Mouse (Mus musculus) frontal cortex, adult 2 months (tissue): ENCODE measurements around the gene Bcas1. TPM values are rescaled to one million over a fixed set of nuclear protein-coding genes. Genes with fewer than 3 reads are reported as not detected.
A peak's percentile ranks its signal among the peaks of the same experiment; 100 is the strongest.

Source experiments
- DNase-seq, 2 experiments: peaks; one replicate each; pipeline ENCODE4 v3.0.0; 2022; ENCODE audit warnings: low spot score in 1 of 2; ENCODE audit errors: extremely low spot score in 1 of 2
- polyA plus RNA-seq: library from polyadenylated mRNA; depleted of rRNA; stranded (reverse); fragments of >200 nt; gene quantifications from 2 replicates; pipeline ENCODE4 v1.2.3, GENCODE M21; 2012

Gene Bcas1
- polyA plus RNA-seq, 1 experiment: 87.9 TPM

GRCm38 (mm10) chr2:170351847-170352246 lies 75.8 kb downstream of the Bcas1 start:
- DNase-seq: no peak

- DNase-seq: no peak
These were observed 77.9 kb downstream of the Bcas1 start for GRCm38 (mm10) chr2:170349784-170350183.

- no peak for DNase-seq
These were observed 78.5 kb downstream of the Bcas1 start for GRCm38 (mm10) chr2:170349096-170349495.

GRCm38 (mm10) chr2:170347131-170347765 lies 80.4 kb downstream of the Bcas1 start:
- peak in 1 of 2 experiments; percentile 80 for DNase-seq

DNA sequence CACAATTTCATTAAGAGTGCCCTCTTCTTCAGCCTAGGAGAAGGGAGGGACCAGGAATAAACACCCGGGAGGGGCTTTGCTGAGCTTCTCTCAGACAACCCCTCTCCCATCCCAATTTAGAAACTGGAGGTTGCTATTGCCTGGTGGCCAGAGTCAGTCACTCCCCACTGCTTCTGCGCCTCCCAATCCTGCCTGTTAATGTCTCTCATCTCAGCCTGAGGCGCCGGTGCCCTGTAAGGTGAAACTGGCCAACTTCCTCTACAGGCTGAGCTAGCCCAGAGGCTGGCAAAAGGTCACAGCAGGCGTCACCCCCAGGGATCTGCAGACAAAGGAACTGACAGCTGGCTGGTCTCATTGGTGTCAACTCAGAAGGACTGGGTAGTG lies 82.2 kb downstream of the Bcas1 start:
- DNase-seq: no peak

- no peak for DNase-seq
These were observed 82.9 kb downstream of the Bcas1 start for GRCm38 (mm10) chr2:170344502-170345409.

GRCm38 (mm10) chr2:170343819-170344317 lies 83.8 kb downstream of the Bcas1 start:
- DNase-seq: no peak

DNA sequence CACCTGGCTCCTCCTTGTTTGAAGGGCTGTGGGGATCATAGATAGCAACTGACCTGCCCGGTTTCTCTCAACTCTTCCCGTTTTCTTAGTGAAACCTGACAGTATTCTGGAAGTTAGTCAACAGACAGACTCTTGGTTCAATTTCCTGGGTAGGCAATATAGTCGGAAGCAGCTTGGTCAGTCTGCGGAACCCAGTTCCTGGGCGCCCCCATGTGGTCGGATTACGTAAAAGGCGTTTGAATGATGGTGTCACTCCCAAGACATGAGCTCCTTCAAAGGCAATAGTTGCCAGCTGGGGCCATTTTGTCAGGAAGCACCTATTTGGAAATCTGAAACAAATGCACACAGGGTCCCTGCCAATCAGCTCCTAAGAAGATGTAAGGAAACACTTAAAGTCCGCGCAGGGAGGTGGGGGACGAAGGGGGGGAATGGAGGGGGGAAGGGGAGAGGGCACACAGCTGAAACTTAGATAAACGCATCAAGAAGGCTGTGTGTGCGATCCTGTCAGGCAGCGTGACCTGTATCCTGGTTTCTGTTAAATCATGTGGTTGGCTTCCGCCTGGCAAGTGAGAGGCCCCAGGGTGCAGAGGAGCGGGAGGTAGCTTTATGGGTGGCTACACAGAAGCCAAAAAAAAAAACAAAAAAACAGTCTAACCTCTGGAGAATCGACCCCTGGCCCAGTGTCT lies 84.4 kb downstream of the Bcas1 start:
- DNase-seq: peak in 1 of 2 experiments; percentile 67

- DNase-seq: no peak
These were observed 85.3 kb downstream of the Bcas1 start for GRCm38 (mm10) chr2:170342312-170342830.

DNA sequence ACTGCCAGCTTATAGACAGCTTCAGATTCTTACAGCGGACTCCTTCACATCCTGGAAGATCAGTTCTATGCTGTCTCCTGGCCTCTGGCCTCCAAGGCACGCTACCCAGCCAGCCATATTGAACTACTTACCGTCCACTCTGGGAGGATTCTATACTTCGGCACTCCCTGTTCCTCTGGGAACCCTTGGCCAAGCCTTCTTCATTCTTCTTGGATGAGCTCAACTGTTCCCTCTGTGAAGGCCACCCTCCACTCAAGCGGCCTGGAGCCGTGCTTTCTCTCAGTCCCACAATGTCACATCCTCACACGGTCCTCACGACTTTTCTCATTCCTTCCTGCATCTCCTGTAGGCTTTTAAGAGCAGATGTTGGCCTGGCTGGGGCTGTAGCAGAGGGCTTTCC lies 86.5 kb downstream of the Bcas1 start:
- no peak for DNase-seq

DNA sequence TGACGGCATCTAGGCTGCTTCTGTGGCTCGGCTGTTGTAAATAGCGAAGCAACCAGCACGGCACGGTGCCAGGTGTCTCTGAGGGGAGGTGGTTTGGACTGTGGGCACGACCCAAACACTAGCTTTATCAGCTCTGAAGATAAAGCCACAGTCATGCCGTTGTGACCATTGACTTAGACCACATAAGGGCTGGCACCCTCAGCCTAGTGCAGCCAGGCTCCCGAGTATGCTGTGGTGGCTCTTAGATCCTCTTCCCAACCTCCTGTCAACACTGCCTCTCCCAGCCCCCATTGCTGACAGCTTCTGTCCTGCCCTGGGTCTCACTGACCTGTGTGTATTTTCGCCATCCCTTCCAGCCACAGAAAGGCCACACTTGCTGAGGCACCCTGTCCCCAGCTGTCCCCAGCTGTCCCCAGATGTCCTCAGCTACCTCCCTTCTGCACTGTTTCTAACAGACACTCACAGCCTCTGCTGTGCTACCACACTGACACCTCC lies 91.3 kb downstream of the Bcas1 start:
- DNase-seq: no peak

GRCm38 (mm10) chr2:170335168-170335567 lies 92.5 kb downstream of the Bcas1 start:
- DNase-seq: no peak

DNA sequence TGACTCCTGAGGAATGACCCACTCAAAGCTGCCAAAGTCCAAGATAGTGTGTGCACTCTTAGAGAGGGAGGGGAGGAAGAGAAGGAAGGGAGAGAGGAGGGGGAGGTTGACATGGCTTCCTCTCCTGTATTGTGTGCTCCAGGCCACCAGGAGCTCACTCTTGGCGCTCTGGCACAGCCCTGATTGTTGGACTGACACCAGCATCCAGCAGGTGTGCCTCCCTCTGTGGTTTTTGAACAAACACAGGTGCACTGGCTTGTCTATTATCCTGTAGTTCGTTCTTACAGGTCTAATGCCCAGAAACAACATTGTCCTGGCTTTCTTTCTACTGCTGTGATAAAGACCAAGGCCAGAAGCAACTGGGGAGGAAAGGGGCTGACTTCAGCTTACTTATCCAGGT lies 95.8 kb downstream of the Bcas1 start:
- DNase-seq: no peak

DNA sequence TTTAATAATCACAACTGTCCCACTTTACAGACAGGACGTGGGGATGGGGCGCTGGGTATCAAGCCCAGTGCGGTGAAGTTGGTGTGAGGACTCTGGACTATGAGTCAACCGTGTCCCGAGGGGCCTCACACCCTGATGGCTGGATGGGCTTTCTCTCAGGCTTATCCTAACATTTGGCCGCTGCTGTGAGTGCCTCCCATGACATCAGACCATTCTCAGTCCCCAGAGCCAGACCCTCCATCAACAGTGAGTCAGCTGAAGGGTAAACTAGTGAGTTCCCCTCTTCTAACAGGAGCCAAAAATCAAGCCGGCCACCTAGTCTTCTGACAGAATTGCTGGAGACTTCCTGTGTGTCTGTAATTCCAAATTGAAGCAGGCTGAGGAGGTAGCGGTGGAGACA lies 97.2 kb downstream of the Bcas1 start:
- no peak for DNase-seq

DNA sequence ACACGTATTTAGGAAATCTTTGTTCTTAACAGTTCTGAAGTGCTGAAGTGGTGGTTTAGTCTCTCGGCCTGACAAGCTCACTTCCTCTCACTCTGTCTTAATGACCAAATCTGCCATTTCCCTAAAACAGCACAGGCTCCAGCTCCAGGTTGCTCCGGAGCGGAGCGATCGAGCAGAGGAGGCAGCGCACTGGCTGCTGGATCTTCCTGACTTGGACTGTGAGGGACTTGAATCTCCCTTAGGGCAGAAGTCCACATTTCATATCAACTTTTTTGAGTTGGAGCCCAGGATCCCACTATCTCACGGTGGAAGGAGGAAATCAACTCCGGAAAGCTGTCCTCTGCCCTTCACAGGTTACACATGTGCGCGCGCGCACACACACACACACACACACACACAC lies 97.7 kb downstream of the Bcas1 start:
- DNase-seq: no peak

- peak in 1 of 2 experiments; percentile 42 for DNase-seq
These were observed 103.7 kb downstream of the Bcas1 start for GRCm38 (mm10) chr2:170323925-170324347.

- no peak for DNase-seq
These were observed 105.6 kb downstream of the Bcas1 start for GRCm38 (mm10) chr2:170322013-170322414.

DNA sequence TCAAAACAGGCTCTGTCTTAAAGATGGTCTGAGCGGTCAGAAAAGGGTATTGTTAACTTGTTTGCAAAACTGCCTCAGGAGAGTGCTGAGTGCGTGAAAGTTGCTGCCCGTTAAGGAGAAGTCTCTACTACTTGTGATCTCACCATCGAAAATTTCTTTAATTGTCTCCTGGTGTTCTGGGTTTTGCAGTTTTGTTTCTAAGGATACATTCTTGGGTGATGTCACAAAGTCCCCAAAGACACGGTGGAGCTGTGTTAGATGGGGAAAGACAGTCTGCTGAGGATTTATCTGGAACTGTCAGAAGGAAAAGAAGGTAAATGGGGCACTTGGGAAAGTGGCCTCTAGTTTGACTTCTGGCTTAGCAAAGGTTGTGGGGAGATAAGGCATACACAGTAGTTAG lies 106.1 kb downstream of the Bcas1 start:
- DNase-seq: no peak

DNA sequence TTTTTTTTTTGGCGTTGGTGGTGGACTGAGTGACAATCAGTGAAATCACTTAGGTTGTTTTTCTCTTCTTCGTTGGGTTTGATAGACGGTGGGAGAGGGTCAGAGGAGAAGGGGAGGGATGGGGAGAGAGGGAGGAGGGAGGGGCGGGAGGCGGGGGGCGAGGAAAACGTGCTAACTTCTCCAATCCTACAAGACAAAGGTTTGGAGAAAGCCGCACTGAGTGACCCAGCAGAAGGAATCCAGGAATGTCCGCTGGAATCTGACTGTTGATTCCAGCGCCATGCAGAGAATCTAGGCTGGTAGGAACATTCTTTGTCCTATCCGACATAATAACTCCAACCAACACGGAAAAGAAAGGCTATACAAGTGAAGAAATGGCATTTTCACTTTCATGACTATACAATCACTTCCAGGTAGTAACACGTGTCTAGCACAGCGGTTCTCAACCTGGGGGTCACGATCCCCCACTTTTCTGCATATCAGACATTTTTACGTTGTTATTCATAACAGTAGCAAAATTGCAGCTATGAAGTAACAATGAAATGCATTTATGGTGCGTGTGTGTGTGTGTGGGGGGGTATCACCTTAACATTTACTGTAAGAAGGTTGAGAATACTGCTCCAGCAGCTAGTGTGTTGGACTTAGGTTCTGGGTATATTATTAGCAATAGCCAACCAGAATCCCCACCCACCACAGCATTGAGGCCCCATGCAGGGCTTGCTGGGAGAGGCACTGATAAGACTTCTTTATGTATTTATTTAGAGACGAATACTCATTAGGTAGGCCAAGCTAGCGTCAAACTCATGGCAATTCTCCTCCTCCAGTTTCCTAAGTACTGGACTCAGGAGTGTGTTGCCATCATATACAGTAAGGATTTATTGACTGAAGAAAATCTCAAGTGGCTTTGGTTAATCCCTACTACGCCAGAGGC lies 107.8 kb downstream of the Bcas1 start:
- no peak for DNase-seq
